Mouse (Mus musculus) kidney, postnatal 4 days (tissue): ENCODE results near the gene Pacsin1.
"Not testable (repeated sequence)": the region's sequence is repeated elsewhere in the genome, so short reads cannot be mapped to it uniquely, and the experiment has no call there.

Experiments
- DNase-seq, 2 experiments: peaks; one replicate each; pipeline ENCODE4 v3.0.0; 2021; ENCODE audit warnings: mixed read lengths in 2 of 2

Gene Pacsin1

DNA sequence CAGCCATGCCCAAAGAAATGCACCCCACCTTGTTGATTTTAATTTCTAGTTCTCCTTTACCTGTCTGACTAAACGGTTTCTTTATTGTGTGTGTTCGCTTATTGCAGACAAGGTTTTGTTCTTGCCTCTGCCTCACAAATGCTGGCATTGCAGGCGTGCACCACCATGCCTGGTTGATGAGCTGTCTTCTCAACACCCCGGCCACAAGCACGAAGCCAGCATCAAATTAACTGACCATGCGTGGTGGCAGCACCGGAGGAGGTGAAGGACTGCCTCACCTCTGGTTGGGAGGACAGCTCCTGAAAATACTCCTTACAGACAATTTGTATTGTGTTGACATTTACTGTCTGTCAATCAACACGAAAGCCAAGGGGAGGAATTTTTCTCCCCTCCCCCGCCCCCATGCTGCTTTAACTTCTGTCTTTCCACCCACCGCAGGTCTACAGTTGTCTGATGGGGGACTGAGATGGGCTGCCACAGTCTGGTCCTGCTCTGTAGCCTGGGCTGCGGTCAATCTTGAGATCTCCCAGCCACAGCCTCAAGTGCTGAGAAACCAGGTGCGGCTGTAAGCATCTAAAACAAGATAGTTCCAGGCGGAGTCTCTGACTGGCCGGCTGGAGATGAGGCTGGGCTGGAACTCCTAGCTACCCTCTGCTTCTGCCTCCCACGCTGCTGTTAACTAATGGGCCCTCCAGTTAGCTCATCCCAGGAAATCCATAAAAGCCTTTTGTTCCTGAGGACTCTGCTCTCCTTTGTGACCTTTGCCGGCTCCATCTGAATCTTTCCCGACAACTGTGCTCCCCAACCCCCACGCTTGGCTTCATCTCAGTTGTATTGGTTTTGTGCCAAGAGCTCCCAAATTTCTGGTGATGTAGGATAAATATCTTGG is 18.9 kb upstream of the Pacsin1 start, which contains the start of gene Rps10:
Gene Rps10 (minus strand): TSS at position 538 of the 889 bp plus-strand sequence.
- peak in 1 of 2 experiments; percentile 30 for DNase-seq

- DNase-seq, result no peak
Observed at GRCm38 (mm10) chr17:27637333-27637732, 18.0 kb upstream of the Pacsin1 start.

DNA sequence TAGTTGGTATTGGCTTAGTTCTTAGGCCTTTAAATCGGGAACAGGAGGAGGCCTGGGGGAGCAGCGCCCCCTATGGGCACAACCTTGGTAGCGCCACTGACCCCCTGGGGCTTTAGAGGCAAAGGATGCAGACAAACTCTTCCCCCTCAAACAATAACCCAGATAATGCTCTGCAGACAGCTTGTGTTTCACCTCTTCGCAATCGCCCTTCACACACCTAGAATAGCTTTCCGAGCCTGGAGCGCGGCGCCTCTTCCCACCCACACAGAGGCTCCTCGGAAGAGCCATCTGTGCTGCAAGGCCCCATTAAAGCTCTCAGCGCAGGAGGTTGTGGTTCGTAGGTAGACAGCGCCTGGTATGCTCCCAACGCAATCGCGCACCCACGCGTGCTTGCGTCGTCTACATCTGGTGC is 16.4 kb upstream of the Pacsin1 start:
- no peak for DNase-seq

DNA sequence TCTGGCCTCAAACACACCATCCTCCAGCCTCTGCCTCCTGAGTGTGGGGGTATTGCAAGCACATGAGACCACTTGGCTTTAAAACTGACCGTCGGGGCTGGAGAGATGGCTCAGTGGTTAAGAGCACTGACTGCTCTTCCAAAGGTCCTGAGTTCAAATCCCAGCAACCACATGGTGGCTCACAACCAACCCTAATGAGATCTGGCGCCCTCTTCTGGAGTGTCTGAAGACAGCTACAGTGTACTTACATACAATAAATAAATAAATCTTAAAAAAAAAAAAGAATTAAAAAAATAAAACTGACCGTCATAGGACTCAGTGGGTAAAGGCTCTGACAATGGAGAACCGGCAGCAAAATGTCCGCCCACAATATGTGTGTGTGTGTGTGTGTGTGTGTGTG is 15.5 kb upstream of the Pacsin1 start:
- DNase-seq, result not testable (repeated sequence)

DNA sequence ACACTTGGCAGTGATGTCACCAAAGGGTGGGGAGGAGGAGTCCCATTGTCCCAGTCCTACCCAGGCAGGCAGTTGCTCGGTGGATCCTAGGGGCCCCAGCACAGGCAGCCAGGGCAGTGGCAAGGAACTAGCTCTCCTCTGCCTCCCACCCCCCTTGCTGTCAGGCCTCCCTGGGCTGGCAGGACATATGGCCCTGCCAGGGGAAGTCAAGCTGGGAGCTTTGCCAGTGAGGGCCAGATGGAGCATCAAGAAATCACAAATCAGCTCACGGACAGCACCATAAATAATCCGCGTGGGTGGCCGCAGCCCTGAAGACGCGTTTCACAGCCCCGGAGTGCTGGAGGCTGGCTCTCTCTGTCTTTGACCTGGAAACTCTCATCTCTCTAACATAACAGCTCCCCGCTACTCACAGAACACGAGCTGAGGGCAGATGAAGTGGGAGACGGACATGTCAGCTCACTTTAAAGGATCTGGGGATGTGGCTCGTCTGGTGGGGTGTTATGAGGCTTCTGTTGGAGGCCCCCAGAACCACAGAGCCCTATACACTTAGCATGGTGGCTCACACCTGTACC is 12.7 kb upstream of the Pacsin1 start:
- DNase-seq, result peak; percentile 60 to 71

- DNase-seq, result no peak
Observed at GRCm38 (mm10) chr17:27643101-27643500, 12.2 kb upstream of the Pacsin1 start.

DNA sequence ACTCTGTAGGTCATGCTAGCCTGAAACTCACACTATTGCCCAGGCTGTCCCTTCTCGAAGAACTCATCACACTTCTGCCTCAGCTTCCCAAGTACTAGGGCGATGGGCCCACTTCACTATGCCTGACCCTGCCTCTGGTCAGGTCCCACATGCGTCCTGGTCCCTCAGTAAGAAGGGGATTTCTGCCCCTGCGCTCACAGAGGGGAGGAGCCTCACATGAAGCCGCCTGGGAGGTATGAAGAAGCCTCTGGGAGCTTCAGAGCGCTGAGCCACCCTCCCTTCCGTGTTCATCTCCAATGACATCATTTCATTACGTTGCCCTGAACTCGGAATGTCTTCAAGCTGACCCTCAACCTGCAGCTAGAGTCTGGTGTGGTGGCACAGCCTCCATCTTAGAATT is 11.6 kb upstream of the Pacsin1 start:
- DNase-seq, result no peak

DNA sequence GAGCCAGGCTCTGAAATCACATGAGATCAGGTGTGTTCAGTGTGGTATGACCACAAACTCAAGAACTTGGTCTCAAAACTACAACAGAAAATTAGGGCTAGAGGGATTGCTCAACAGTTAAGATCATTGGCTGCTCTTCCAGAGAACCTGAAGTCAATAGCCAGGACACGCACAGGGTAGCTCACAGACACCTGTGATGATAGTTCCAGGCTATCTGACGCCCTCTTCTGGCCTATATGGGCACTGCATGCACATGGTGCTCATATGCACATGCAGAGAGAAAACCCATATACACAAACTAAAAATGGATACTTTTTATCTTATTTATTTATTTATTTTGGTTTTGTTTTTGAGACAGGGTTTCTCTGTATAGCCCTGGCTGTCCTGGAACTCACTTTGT is 10.7 kb upstream of the Pacsin1 start:
- no peak for DNase-seq

DNA sequence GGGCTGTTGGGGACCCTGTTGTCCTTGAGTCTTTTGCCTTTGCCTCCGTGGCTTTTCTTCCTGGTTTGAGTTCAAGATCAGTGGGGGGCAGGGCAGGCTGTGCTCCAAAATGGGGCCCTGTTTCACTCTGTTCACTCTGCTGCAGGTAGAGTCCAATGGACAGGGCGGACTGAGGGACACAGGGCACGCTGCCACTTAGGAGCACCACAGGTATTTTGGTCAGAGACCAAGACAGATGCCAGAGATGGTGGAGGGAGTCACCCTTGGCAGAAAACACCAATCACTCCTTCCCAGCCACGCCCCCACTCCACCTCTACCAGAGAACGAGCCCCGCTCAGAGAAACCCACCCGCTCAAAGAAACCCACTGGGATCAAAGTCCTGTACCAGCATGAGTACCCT is 9.5 kb upstream of the Pacsin1 start:
- no peak for DNase-seq

- DNase-seq, result peak; percentile 48 to 69
Observed at GRCm38 (mm10) chr17:27650160-27650559, 5.1 kb upstream of the Pacsin1 start.

DNA sequence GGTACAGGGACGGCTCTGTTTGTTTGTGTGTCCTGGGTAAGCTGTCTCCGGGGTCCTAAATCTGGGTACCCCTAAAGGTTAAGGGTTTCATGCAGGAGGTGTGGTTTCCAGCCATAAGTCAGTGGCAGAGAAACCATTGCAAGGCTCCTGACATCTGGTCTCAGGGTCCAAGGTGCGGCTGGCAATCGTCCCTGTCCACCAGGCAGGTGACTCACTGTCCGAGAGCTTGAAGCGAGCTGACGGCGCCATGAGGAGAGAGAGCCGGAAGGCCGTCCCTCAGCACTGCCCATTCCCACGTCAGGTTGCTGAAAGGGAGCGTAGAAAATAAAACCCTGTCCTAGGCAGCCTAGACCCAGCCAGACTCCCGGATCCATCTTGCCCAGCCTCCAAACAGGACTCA is 4.7 kb upstream of the Pacsin1 start:
- DNase-seq, result peak in 1 of 2 experiments; percentile 49

GRCm38 (mm10) chr17:27652046-27652790 is 3.1 kb upstream of the Pacsin1 start:
- no peak for DNase-seq

GRCm38 (mm10) chr17:27653253-27653959 is 1.9 kb upstream of the Pacsin1 start:
- no peak for DNase-seq

GRCm38 (mm10) chr17:27656011-27656399 is 696 bp downstream of the Pacsin1 start:
- DNase-seq, result peak; percentile 25 to 29

- DNase-seq, result no peak
Observed at GRCm38 (mm10) chr17:27656414-27656813, 1.1 kb downstream of the Pacsin1 start.

- DNase-seq, result no peak
Observed at GRCm38 (mm10) chr17:27657123-27657522, 1.8 kb downstream of the Pacsin1 start.

- DNase-seq, result no peak
Observed at GRCm38 (mm10) chr17:27658767-27659166, 3.5 kb downstream of the Pacsin1 start.

GRCm38 (mm10) chr17:27671720-27672119 is 16.4 kb downstream of the Pacsin1 start:
- DNase-seq, result no peak

DNA sequence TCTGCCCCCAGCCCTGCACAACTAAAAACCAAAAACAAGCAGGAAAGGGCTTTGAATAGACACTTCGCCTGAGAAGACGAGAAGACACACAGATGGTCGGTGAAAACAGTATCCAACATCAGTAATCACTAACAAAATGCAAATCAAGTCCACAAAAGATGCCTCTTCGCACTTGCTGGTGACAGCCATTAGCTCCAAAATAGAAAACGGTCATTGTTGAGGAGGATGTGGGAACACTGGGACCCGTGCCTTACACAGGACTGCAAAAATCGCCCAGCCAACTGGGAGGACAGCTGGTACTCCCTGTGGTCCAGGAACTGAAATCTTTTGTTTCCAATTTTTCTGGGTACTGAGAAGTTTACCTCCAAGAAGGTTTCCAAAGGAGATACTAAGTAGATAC is 18.6 kb downstream of the Pacsin1 start:
- DNase-seq, result no peak

- DNase-seq, result peak; percentile 20 to 28
Observed at GRCm38 (mm10) chr17:27675453-27675852, 20.1 kb downstream of the Pacsin1 start.

- DNase-seq, result no peak
Observed at GRCm38 (mm10) chr17:27676270-27676669, 21.0 kb downstream of the Pacsin1 start.

- no peak for DNase-seq
Observed at GRCm38 (mm10) chr17:27677756-27678155, 22.4 kb downstream of the Pacsin1 start.
